Mouse (Mus musculus) midbrain, embryonic 12.5 days (tissue): ENCODE data around the gene Ptch1. TPM values are rescaled to one million over a fixed set of nuclear protein-coding genes. Genes with fewer than 3 reads are reported as not detected.

Experiments used
- polyA plus RNA-seq: library from polyadenylated mRNA; unstranded; fragments of >200 nt; fragmentation: Nextera tagmentation; extraction: Ambion mirVana; gene quantifications from 2 replicates; pipeline ENCODE4 v1.2.1, GENCODE M21; 2016

Ptch1 gene
- polyA plus RNA-seq, 1 experiment from 2014 or later: 18.6 TPM

Other genes with a start within 250 kb of the Ptch1 start
- 23.5 and 24.8 TPM in 2 replicates for gene Fancc, start 76.3 kb downstream of the Ptch1 start, polyA plus RNA-seq
- gene Ercc6l2, start 241.6 kb upstream of the Ptch1 start, polyA plus RNA-seq: 20.5 and 21.2 TPM in 2 replicates